Mouse (Mus musculus) embryonic facial prominence, embryonic 14.5 days (tissue): ENCODE measurements at regions not wholly inside any gene's neighbourhood (a gene's known extent, or its start where the extent isn't known, plus 50 kb on each side); places are given as distances from the start of the nearest gene placed in this dataset.
A peak's percentile ranks its signal among the peaks of the same experiment; 100 is the strongest.

Experiments
- ATAC-seq: fragments of 200-750 bp; cut with Nextera tagmentation; 2 replicates; pipeline ENCODE4 v1.8.0; 2017; ENCODE audit warnings: low read depth, moderate number of reproducible peaks, moderate TSS enrichment
- DNase-seq: peaks from one replicate; pipeline ENCODE4 v3.0.0-alpha.2; 2015; ENCODE audit warnings: low spot score
- H3K27ac ChIP-seq: fragments of 300-500 bp; sonication (generic); replicated peaks from 2 replicates; pipeline ENCODE4 v1.5.1; 2014; ENCODE audit warnings: low read depth, mild to moderate bottlenecking, low read length, moderate library complexity
- H3K27me3 ChIP-seq: fragments of 300-500 bp; sonication (generic); replicated peaks from 2 replicates; pipeline ENCODE4 v1.6.1; 2014; ENCODE audit warnings: low read length; ENCODE audit not compliant: control insufficient read depth, insufficient read depth
- H3K36me3 ChIP-seq: fragments of 300-500 bp; sonication (generic); 2 replicates; pipeline ENCODE4 v1.6.1; 2014; ENCODE audit warnings: low read length, mixed read lengths; ENCODE audit not compliant: control insufficient read depth, insufficient read depth
- H3K4me1 ChIP-seq: fragments of 300-500 bp; sonication (generic); 2 replicates; pipeline ENCODE4 v1.6.1; 2014; ENCODE audit warnings: antibody characterized with exemption, low read length; ENCODE audit not compliant: control insufficient read depth, insufficient read depth
- H3K4me2 ChIP-seq: fragments of 300-500 bp; sonication (generic); 2 replicates; pipeline ENCODE4 v1.6.1; 2014; ENCODE audit warnings: low read depth, mild to moderate bottlenecking, low read length, moderate library complexity, mixed read lengths
- H3K4me3 ChIP-seq: fragments of 300-500 bp; sonication (generic); 2 replicates; pipeline ENCODE4 v1.5.1; 2014; ENCODE audit warnings: low read depth, mild to moderate bottlenecking, low read length
- H3K9ac ChIP-seq: fragments of 300-500 bp; sonication (generic); 2 replicates; pipeline ENCODE4 v1.6.1; 2014; ENCODE audit warnings: low read depth, mild to moderate bottlenecking, low read length, moderate library complexity, mixed read lengths
- H3K9me3 ChIP-seq: fragments of 300-500 bp; sonication (generic); 2 replicates; pipeline ENCODE4 v1.6.1; 2016; ENCODE audit warnings: low read length; ENCODE audit not compliant: control insufficient read depth
- WGBS: fragments of 180-500 bp; shearing (Covaris S2); extraction: QIAGEN DNeasy Blood & Tissue Kit; methylation state at CpG from one replicate; pipeline ENCODE4 v1.1.7; 2014; 5-methylcytosine and 5-hydroxymethylcytosine counted together

- 49% methylated on average over 6 of the region's 6 CpGs for WGBS
- ATAC-seq = no peak
Observed at GRCm38 (mm10) chr1:169357652-169358241, 173.5 kb downstream of the Nuf2 start.

GRCm38 (mm10) chr1:169354021-169354420 is 177.2 kb downstream of the Nuf2 start:
- Histone ChIP-seq H3K27ac (no peak overlapping the region), H3K27me3 (no peaks in the 10 kb centered on the region), H3K36me3 (no peaks in the 10 kb centered on the region), H3K4me2 (no peak overlapping the region), H3K4me1 (peaks cover 11% of the 10 kb centered on the region), H3K9ac (no peak overlapping the region), H3K4me3 (no peak overlapping the region), H3K9me3 (no peaks in the 10 kb centered on the region)
- ATAC-seq = no peak
- WGBS = 67% methylated on average over 5 of the region's 5 CpGs
- DNase-seq = peak; percentile 57

More at GRCm38 (mm10) chr1:169357652-169358241, 173.5 kb downstream of the Nuf2 start:
- no peaks in the 10 kb centered on the region for H3K9me3 ChIP-seq
- peaks cover 11% of the 10 kb centered on the region for H3K4me1 ChIP-seq
- H3K4me2 ChIP-seq = no peak overlapping the region
- no peaks in the 10 kb centered on the region for H3K36me3 ChIP-seq
- H3K27ac ChIP-seq = no peak overlapping the region
- DNase-seq = peak; percentile 79
- no peaks in the 10 kb centered on the region for H3K27me3 ChIP-seq
- no peak overlapping the region for H3K9ac ChIP-seq
- H3K4me3 ChIP-seq = no peak overlapping the region

- peak; percentile 53 for DNase-seq
- no peak overlapping the region for H3K27ac ChIP-seq
- ATAC-seq = no peak
- no peak overlapping the region for H3K9ac ChIP-seq
- H3K4me2 ChIP-seq = no peak overlapping the region
- WGBS = 40% methylated on average over 2 of the region's 2 CpGs
- H3K27me3 ChIP-seq = no peaks in the 10 kb centered on the region
- H3K4me1 ChIP-seq = no peaks in the 10 kb centered on the region
- H3K4me3 ChIP-seq = no peak overlapping the region
- H3K9me3 ChIP-seq = no peaks in the 10 kb centered on the region
- H3K36me3 ChIP-seq = no peaks in the 10 kb centered on the region
Observed at GRCm38 (mm10) chr1:169347692-169348091, 183.6 kb downstream of the Nuf2 start.

GRCm38 (mm10) chr1:169346876-169347275 is 184.4 kb downstream of the Nuf2 start:
- DNase-seq (no peak), ATAC-seq (no peak)
- H3K27ac ChIP-seq = no peak overlapping the region
- no peaks in the 10 kb centered on the region for H3K36me3 ChIP-seq
- no peak overlapping the region for H3K9ac ChIP-seq
- no peaks in the 10 kb centered on the region for H3K4me1 ChIP-seq
- H3K4me3 ChIP-seq = no peak overlapping the region
- 100% methylated on average over 1 of the region's 1 CpGs for WGBS
- no peaks in the 10 kb centered on the region for H3K27me3 ChIP-seq
- H3K9me3 ChIP-seq = no peaks in the 10 kb centered on the region
- H3K4me2 ChIP-seq = no peak overlapping the region

GRCm38 (mm10) chr1:169341131-169341530 is 190.1 kb downstream of the Nuf2 start:
- no peak overlapping the region for H3K4me2 ChIP-seq
- no peak overlapping the region for H3K9ac ChIP-seq
- no peaks in the 10 kb centered on the region for H3K9me3 ChIP-seq
- DNase-seq (no peak), ATAC-seq (no peak)
- no peaks in the 10 kb centered on the region for H3K4me1 ChIP-seq
- H3K27me3 ChIP-seq = no peaks in the 10 kb centered on the region
- H3K4me3 ChIP-seq = no peak overlapping the region
- no peak overlapping the region for H3K27ac ChIP-seq
- WGBS = 58% methylated on average over 1 of the region's 1 CpGs
- no peaks in the 10 kb centered on the region for H3K36me3 ChIP-seq

GRCm38 (mm10) chr1:169338461-169338860 is 192.8 kb downstream of the Nuf2 start:
- H3K4me2 ChIP-seq = no peak overlapping the region
- DNase-seq (no peak), ATAC-seq (no peak)
- no peak overlapping the region for H3K27ac ChIP-seq
- H3K9ac ChIP-seq = no peak overlapping the region
- no peaks in the 10 kb centered on the region for H3K27me3 ChIP-seq
- no peak overlapping the region for H3K4me3 ChIP-seq
- H3K36me3 ChIP-seq = no peaks in the 10 kb centered on the region
- 50% methylated on average over 4 of the region's 4 CpGs for WGBS
- no peaks in the 10 kb centered on the region for H3K9me3 ChIP-seq
- no peaks in the 10 kb centered on the region for H3K4me1 ChIP-seq

- no peak for DNase-seq
- 87% methylated on average over 5 of the region's 5 CpGs for WGBS
- Histone ChIP-seq H3K36me3 (no peaks in the 10 kb centered on the region), H3K27me3 (no peaks in the 10 kb centered on the region), H3K9ac (no peak overlapping the region), H3K4me2 (no peak overlapping the region), H3K27ac (no peak overlapping the region), H3K9me3 (no peaks in the 10 kb centered on the region), H3K4me1 (no peaks in the 10 kb centered on the region), H3K4me3 (no peak overlapping the region)
- ATAC-seq = no peak
Observed at GRCm38 (mm10) chr1:169332165-169332564, 199.1 kb downstream of the Nuf2 start.

- no peak overlapping the region for H3K4me2 ChIP-seq
- H3K4me1 ChIP-seq = no peaks in the 10 kb centered on the region
- H3K27ac ChIP-seq = no peak overlapping the region
- no peak overlapping the region for H3K4me3 ChIP-seq
- H3K36me3 ChIP-seq = no peaks in the 10 kb centered on the region
- 69% methylated on average over 8 of the region's 8 CpGs for WGBS
- no peaks in the 10 kb centered on the region for H3K9me3 ChIP-seq
- DNase-seq (no peak), ATAC-seq (no peak)
- H3K9ac ChIP-seq = no peak overlapping the region
- no peaks in the 10 kb centered on the region for H3K27me3 ChIP-seq
Observed at GRCm38 (mm10) chr1:169313241-169313640, 218.0 kb downstream of the Nuf2 start.

GRCm38 (mm10) chr1:169283440-169283839 is 247.8 kb downstream of the Nuf2 start:
- ATAC-seq (no peak), DNase-seq (no peak)
- Histone ChIP-seq H3K36me3 (no peaks in the 10 kb centered on the region), H3K4me2 (no peak overlapping the region), H3K9ac (no peak overlapping the region), H3K27ac (no peak overlapping the region), H3K4me3 (no peak overlapping the region), H3K4me1 (no peaks in the 10 kb centered on the region), H3K27me3 (no peaks in the 10 kb centered on the region), H3K9me3 (no peaks in the 10 kb centered on the region)
- 86% methylated on average over 5 of the region's 5 CpGs for whole genome bisulfite sequencing
